Mouse (Mus musculus): Measurements from ENCODE around the gene Sycp2l. TPM values are rescaled to one million over a fixed set of nuclear protein-coding genes. Genes with fewer than 3 reads are reported as not detected.

Gene Sycp2l
- polyA plus RNA-seq (2015; fragmentation: Nextera tagmentation; extraction: Ambion mirVana), result not detected in 2 replicates

DNA sequence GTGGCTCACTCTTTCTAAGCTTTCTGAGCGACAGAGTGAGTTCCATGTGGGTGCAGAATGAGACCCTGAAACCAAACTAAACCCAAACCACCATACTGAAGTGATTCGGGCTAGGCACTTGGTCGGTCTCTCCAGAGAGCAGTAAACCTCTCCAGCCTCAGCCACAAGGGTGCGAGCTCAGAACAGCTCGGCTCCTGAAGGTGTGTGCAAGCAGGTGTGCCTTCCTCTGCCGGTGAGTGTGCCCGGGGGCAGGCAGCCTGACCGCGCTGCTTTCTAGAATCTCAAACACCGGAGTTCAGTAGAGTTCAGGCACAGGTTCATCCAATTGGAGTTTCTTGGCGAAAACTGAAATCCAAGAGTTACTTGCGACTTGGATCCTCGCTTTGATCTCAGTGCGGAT is at the start of gene Sycp2l:
Gene Sycp2l (plus strand): TSS at position 368 of the 400 bp plus-strand sequence.
- Histone ChIP-seq H3K9ac (no peak within 1 kb of the TSS), H3K4me3 (peak within 1 kb of the TSS; percentile 8), H3K36me3 (no peaks in the 10 kb centered on the region), H3K9me3 (no peaks in the 10 kb centered on the region), H3K4me1 (no peaks in the 10 kb centered on the region), H3K27me3 (peaks cover 58% of the 10 kb centered on the region), H3K4me2 (replicated peaks) (peak within 1 kb of the TSS; percentile 42), H3K27ac (no peak within 1 kb of the TSS)
- no peak for ATAC-seq (ENCODE audit: low FRiP score, low read depth)
- WGBS, result 28% methylated on average over 14 of the region's 14 CpGs

DNA sequence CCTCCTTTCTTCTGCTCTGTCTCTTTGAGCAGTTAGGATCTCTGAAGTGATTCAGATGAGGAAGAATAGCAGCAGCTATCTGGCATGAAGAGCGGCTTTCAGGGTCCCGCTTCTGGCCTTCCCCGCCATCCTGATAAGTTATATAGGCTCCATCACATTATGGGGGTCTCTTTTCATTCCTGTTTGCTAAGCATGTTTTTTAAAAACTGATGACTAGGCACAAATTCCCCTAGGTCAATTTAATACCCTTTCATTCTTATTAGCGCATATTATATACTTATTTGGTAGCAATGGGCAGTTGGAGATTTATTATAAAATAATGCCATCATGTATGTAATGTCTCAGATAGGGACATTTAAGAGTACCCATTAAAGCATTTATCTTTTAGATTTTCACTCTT is 46.5 kb upstream of the Sycp2l start:
- WGBS, result 95% methylated on average over 4 of the region's 4 CpGs
- Histone ChIP-seq H3K27ac (no peak overlapping the region), H3K36me3 (no peaks in the 10 kb centered on the region), H3K4me2 (replicated peaks) (no peak overlapping the region), H3K4me1 (no peaks in the 10 kb centered on the region), H3K9me3 (no peaks in the 10 kb centered on the region), H3K9ac (no peak overlapping the region), H3K4me3 (no peak overlapping the region), H3K27me3 (no peaks in the 10 kb centered on the region)
- no peak for ATAC-seq (ENCODE audit: low FRiP score, low read depth)

DNA sequence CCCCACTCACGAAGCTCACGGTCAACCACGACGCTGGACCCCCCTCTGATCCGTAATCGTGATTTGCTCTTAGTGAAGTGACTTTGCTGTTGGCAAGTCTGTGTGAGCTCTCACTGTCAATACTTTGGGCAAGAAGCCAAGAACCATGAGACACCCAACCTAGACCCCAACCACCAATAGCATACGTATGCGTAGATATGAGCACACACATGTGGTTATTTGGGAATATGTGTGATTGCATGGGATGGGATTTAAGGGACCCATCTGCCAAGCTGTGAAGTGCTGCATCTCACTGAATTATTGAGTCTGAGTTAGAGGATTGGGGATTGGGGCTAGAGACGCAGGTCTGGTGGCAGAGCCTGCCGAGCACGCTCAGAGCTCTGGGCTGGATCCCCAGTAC is 42.5 kb upstream of the Sycp2l start:
- no peak overlapping the region for H3K4me3 ChIP-seq
- WGBS, result 91% methylated on average over 11 of the region's 11 CpGs
- H3K4me2 ChIP-seq (replicated peaks), result no peak overlapping the region
- H3K27me3 ChIP-seq, result peaks cover under 1% of the 10 kb centered on the region
- no peak overlapping the region for H3K9ac ChIP-seq
- H3K9me3 ChIP-seq, result no peaks in the 10 kb centered on the region
- H3K36me3 ChIP-seq, result no peaks in the 10 kb centered on the region
- H3K4me1 ChIP-seq, result no peaks in the 10 kb centered on the region
- no peak overlapping the region for H3K27ac ChIP-seq
- ATAC-seq (ENCODE audit: low FRiP score, low read depth), result no peak

DNA sequence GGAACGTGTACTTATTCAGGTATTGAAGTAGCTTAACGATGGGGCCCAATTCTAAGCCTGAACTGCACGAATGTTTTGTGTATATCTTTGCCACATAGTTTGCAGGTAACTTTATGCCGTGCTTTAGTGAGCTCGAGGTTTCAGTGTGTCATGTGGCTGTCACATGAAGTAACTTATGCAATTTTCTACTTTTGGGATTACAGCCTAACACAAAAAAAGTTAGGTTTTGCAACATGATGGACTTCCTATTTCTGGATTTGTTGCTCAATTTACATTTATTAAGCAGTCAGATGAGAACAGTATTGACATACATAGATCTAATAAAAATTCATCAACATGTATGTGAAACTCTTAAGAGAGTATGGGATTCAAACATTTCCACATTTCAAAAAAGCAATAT is 40.3 kb upstream of the Sycp2l start:
- 75% methylated on average over 5 of the region's 5 CpGs for WGBS
- no peak overlapping the region for H3K27ac ChIP-seq
- H3K9me3 ChIP-seq, result no peaks in the 10 kb centered on the region
- H3K36me3 ChIP-seq, result no peaks in the 10 kb centered on the region
- peaks cover 17% of the 10 kb centered on the region for H3K27me3 ChIP-seq
- no peak overlapping the region for H3K9ac ChIP-seq
- no peak for ATAC-seq (ENCODE audit: low FRiP score, low read depth)
- H3K4me2 ChIP-seq (replicated peaks), result no peak overlapping the region
- peaks cover 4% of the 10 kb centered on the region; the same call in 1 of the 2 replicates for H3K4me1 ChIP-seq
- H3K4me3 ChIP-seq, result no peak overlapping the region

DNA sequence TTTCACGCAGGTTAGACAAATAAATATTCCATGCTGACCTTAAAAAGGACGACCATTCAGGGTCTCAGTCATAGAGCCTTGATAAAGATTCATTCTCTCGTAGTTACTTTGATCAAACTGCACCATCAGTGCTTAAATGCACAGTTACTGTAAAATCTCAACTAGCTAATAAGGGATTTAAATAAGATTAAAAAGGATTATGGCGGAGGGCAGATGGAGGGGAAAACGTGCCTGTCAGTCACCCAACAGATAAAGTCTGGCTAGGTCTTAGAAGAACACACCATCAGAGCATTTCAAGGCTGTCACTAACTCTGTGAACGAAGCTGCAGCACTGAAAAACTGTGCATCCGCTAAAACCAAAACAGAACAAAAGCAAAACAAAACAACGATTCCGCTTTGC is 36.2 kb upstream of the Sycp2l start:
- no peak for ATAC-seq (ENCODE audit: low FRiP score, low read depth)
- WGBS, result 74% methylated on average over 9 of the region's 9 CpGs
- Histone ChIP-seq H3K4me1 (peaks cover 6% of the 10 kb centered on the region; the same call in 1 of the 2 replicates), H3K9me3 (no peaks in the 10 kb centered on the region), H3K4me2 (replicated peaks) (no peak overlapping the region), H3K4me3 (no peak overlapping the region), H3K27me3 (peaks cover 33% of the 10 kb centered on the region), H3K27ac (no peak overlapping the region), H3K9ac (no peak overlapping the region), H3K36me3 (no peaks in the 10 kb centered on the region)

DNA sequence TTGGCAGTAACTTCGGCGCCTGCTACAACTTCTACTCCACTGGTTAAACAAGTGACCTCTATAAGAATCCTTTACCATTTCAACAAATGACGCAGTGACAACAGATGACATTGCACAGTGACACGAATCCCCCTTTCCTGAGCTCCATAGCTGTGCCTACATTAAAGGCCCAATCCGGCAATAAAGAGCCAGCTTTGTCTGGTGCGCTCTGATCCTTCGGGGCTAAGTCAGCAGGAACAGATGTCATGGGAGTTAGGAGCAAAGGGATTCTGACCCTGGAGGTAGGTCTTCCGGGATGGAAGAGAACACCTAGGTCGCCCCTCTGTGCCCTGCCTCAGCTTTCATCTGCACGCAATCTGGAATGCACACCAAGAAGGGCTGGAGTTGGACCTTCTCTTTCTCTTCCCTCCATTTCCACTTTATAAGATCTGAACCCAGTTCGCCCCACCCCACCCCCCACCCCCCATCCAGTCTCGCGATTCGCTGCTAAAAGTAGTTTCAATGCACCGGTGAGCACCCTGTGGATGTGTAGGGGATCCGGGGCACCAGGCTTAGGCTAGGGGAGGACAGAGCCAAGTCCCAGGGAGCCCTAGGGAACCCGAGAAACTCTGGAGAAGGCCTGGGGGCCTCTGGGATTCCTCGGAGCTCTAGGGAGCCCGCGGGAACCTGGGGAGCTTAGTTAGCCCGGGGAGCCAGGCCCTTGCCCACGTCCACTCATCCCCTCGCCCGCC is 35.3 kb upstream of the Sycp2l start:
- Histone ChIP-seq H3K27me3 (peaks cover 33% of the 10 kb centered on the region), H3K27ac (no peak overlapping the region), H3K9ac (peak overlapping the region; percentile 62), H3K9me3 (no peaks in the 10 kb centered on the region), H3K4me3 (peak overlapping the region; percentile 56), H3K36me3 (no peaks in the 10 kb centered on the region), H3K4me1 (peaks cover 6% of the 10 kb centered on the region; the same call in 1 of the 2 replicates), H3K4me2 (replicated peaks) (peak overlapping the region; percentile 85)
- peak; percentile 51 for ATAC-seq (ENCODE audit: low FRiP score, low read depth)
- 6% methylated on average over 24 of the region's 24 CpGs for WGBS

DNA sequence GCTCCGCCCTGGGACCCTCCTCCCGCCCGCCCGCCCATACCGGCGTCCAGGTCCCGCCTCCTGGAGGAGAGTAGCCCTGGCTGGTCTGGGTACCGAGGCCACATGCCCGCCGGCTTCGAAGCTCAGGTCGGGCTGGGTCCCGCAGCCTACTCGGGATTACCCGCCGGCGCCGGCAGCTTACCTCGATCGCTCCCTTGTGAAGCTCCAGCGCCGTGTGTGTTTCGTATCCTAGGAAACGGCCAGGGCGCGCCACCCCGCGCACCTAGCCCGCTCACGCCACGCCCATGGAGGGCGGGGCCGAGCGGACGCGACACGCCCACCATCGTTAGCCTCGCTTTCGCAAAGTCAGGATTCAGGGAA is 34.7 kb upstream of the Sycp2l start, which contains the start of gene Mak:
Gene Mak (minus strand): TSS at position 286 of the 360 bp plus-strand sequence.
- Histone ChIP-seq H3K27ac (no peak within 1 kb of the TSS), H3K4me2 (replicated peaks) (peak within 1 kb of the TSS; percentile 85), H3K27me3 (peaks cover 33% of the 10 kb centered on the region), H3K36me3 (no peaks in the 10 kb centered on the region), H3K9me3 (no peaks in the 10 kb centered on the region), H3K9ac (peak within 1 kb of the TSS; percentile 62), H3K4me1 (peaks cover 6% of the 10 kb centered on the region; the same call in 1 of the 2 replicates), H3K4me3 (peak within 1 kb of the TSS; percentile 56)
- peak; percentile 95 for ATAC-seq (ENCODE audit: low FRiP score, low read depth)
- WGBS, result under 1% methylated on average over 40 of the region's 40 CpGs

DNA sequence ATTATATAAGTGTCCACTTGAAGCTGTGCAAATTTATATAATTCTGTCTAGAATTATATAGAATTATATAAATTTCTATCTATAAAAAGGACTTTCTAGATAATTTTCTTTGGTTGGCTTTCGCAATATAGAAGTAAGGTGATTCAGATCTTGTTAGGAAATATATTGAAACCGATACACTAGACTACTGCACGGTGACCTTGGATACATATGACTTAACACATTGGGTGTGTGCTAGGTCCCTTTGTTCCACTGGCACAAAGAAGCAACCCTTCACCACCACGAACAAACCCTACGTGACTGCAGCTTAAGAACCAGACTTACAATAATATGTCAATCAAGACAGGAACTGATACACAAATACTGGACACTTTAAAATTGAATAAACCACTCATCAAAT is 34.2 kb upstream of the Sycp2l start:
- WGBS, result 67% methylated on average over 5 of the region's 5 CpGs
- Histone ChIP-seq H3K4me2 (replicated peaks) (peak overlapping the region; percentile 85; the same call in 1 of the 2 replicates), H3K4me3 (no peak overlapping the region), H3K27me3 (peaks cover 33% of the 10 kb centered on the region), H3K9me3 (no peaks in the 10 kb centered on the region), H3K9ac (no peak overlapping the region), H3K4me1 (peaks cover 6% of the 10 kb centered on the region; the same call in 1 of the 2 replicates), H3K36me3 (no peaks in the 10 kb centered on the region), H3K27ac (no peak overlapping the region)
- no peak for ATAC-seq (ENCODE audit: low FRiP score, low read depth)

DNA sequence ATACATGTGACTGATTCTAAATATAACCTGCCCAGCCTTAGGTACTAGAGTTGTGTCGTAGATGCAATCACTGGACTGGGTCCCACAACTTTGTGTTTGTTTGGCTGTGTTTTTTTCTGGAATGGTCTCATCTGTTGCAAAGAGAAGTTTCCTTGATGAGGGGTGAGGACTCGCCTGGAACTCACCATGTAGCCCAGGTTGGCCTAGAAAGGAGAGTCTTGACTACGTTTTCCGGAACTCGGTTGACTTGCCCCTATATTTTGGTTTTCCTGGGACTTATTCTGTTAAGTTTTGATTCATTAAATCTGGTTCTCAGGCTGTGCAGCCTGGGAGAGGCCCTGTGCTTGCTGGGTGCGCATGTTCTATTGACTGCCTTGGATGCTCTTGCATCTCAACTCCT is 33.4 kb upstream of the Sycp2l start:
- Histone ChIP-seq H3K36me3 (no peaks in the 10 kb centered on the region), H3K27ac (no peak overlapping the region), H3K9me3 (no peaks in the 10 kb centered on the region), H3K4me3 (no peak overlapping the region), H3K9ac (no peak overlapping the region), H3K4me1 (peaks cover 6% of the 10 kb centered on the region; the same call in 1 of the 2 replicates), H3K4me2 (replicated peaks) (no peak overlapping the region), H3K27me3 (peaks cover 33% of the 10 kb centered on the region)
- 89% methylated on average over 6 of the region's 6 CpGs for WGBS
- ATAC-seq (ENCODE audit: low FRiP score, low read depth), result no peak

DNA sequence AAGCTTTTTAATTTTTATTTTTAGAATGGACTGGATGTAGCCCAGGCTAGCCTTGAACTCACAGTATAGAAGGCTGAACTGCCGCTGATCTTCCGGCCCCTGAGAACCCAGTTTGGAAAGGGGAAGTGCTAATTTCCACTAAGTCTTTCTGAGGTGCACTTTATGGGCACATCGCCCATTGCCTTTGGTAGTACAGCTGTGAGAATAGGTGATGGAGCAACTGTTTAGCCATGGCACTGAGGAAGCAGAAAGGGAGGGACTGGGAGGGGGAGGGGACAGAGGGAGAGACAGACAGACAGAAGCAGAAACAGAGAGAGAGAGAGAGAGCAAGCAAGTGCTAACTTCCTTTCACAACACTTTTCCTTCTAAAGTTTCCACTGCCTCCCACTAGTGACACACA is 29.6 kb upstream of the Sycp2l start:
- Histone ChIP-seq H3K4me2 (replicated peaks) (no peak overlapping the region), H3K4me1 (no peaks in the 10 kb centered on the region), H3K27ac (no peak overlapping the region), H3K36me3 (no peaks in the 10 kb centered on the region), H3K4me3 (no peak overlapping the region), H3K9me3 (no peaks in the 10 kb centered on the region), H3K9ac (no peak overlapping the region), H3K27me3 (peaks cover 13% of the 10 kb centered on the region)
- ATAC-seq (ENCODE audit: low FRiP score, low read depth), result no peak
- WGBS, result 84% methylated on average over 3 of the region's 3 CpGs

DNA sequence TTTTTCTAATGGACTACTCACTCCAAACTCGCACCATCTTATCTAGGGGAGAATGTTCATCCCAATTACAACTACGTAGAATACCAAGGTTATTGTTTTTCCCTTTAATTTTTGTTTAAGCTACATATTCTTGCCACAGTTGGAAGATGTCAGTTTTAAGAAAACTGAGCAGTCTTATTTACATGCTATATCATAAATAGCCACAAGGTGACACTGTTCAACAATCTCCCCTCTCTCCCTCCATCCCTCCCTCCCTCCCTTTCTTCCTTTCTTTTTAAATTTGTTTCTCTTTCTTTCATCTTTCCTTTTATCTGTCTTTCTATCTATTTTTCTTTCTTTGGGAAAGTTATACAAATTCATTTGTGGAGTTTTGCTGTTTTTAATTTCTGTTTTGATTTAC is 29.0 kb upstream of the Sycp2l start:
- WGBS, result 16% methylated on average over 2 of the region's 2 CpGs
- no peaks in the 10 kb centered on the region for H3K9me3 ChIP-seq
- no peaks in the 10 kb centered on the region for H3K36me3 ChIP-seq

DNA sequence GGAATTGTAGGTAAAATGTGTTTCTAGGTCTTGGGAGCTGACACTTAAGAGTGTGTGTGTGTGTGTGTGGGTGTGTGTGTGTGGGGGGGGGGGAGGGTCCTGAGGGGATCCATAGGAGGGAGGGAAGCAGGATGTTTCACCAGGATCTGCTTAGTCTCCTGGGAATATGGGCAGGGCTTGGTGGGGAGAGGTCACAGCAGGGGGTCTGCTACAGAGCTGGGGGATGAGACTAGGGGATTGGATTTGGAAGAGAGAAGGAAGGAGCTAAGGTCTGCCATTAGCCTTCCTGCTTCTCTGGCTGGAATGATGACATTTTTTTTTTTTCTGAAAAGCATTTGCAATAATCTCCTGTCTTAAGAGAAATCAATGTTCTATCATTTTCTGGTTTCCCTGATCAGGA is 25.4 kb upstream of the Sycp2l start:
- H3K4me2 ChIP-seq (replicated peaks), result no peak overlapping the region
- ATAC-seq (ENCODE audit: low FRiP score, low read depth), result no peak
- H3K9ac ChIP-seq, result no peak overlapping the region
- H3K27ac ChIP-seq, result no peak overlapping the region
- no peak overlapping the region for H3K4me3 ChIP-seq
- no peaks in the 10 kb centered on the region for H3K9me3 ChIP-seq
- H3K4me1 ChIP-seq, result no peaks in the 10 kb centered on the region
- peaks cover 12% of the 10 kb centered on the region; the same call in 1 of the 2 replicates for H3K27me3 ChIP-seq
- no peaks in the 10 kb centered on the region for H3K36me3 ChIP-seq

More for the DNA sequence above, 29.0 kb upstream of the Sycp2l start:
- H3K4me1 ChIP-seq, result no peaks in the 10 kb centered on the region
- H3K4me2 ChIP-seq (replicated peaks), result no peak overlapping the region
- H3K27ac ChIP-seq, result no peak overlapping the region
- H3K27me3 ChIP-seq, result peaks cover 10% of the 10 kb centered on the region
- no peak overlapping the region for H3K9ac ChIP-seq
- no peak overlapping the region for H3K4me3 ChIP-seq
- ATAC-seq (ENCODE audit: low FRiP score, low read depth), result no peak

DNA sequence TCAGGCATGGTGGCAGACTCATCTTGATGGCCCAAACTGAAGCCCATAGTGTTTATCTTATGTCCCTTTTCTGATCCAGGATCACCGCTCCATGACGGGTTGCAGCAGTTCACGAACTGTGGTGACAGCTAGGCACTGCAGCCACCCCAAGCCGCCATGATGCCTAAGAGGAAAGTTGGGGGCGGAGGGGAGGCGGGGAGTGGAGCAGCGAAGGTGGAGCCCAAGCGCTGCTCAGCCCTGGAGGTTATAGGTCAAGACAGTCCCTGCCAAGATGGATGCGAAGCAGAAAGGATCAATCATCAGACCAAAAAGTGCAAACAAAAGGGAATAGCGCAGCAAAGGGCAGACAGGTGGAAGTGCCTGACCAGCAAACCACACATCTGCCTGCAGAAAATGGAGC is 22.8 kb upstream of the Sycp2l start:
- no peak for ATAC-seq (ENCODE audit: low FRiP score, low read depth)
- H3K4me1 ChIP-seq, result no peaks in the 10 kb centered on the region
- H3K4me3 ChIP-seq, result no peak overlapping the region
- H3K9ac ChIP-seq, result no peak overlapping the region
- peaks cover 12% of the 10 kb centered on the region; the same call in 1 of the 2 replicates for H3K27me3 ChIP-seq
- H3K9me3 ChIP-seq, result no peaks in the 10 kb centered on the region
- 36% methylated on average over 10 of the region's 10 CpGs for WGBS
- H3K4me2 ChIP-seq (replicated peaks), result peak overlapping the region; percentile 17; the same call in 1 of the 2 replicates
- no peaks in the 10 kb centered on the region for H3K36me3 ChIP-seq
- no peak overlapping the region for H3K27ac ChIP-seq

Measured in limb, embryonic 13.5 days (tissue).